Mouse (Mus musculus): ENCODE results near the gene Baz2b. TPM values are rescaled to one million over a fixed set of nuclear protein-coding genes. Genes with fewer than 3 reads are reported as not detected.
"Not testable (repeated sequence)": the region's sequence is repeated elsewhere in the genome, so short reads cannot be mapped to it uniquely, and the experiment has no call there.

Baz2b gene
- polyA plus RNA-seq, 1 experiment from 2014 or later = 64.6 TPM

GRCm38 (mm10) chr2:60148651-60149050, 61.0 kb downstream of the Baz2b start:
- Histone ChIP-seq H3K36me3 (no peaks in the 10 kb centered on the region), H3K4me3 (no peak overlapping the region), H3K27me3 (no peaks in the 10 kb centered on the region), H3K9me3 (no peaks in the 10 kb centered on the region), H3K9ac (no peak overlapping the region), H3K27ac (no peak overlapping the region), H3K4me1 (peaks cover 22% of the 10 kb centered on the region), H3K4me2 (replicated peaks) (no peak overlapping the region)
- WGBS = 79% methylated on average over 5 of the region's 5 CpGs
- ATAC-seq (ENCODE audit: low FRiP score, low read depth) = no peak

GRCm38 (mm10) chr2:60147428-60147827, 62.2 kb downstream of the Baz2b start:
- ATAC-seq (ENCODE audit: low FRiP score, low read depth) = no peak
- Histone ChIP-seq H3K4me1 (peaks cover 22% of the 10 kb centered on the region), H3K4me2 (replicated peaks) (no peak overlapping the region), H3K9me3 (no peaks in the 10 kb centered on the region), H3K27me3 (no peaks in the 10 kb centered on the region), H3K36me3 (no peaks in the 10 kb centered on the region), H3K4me3 (no peak overlapping the region), H3K27ac (no peak overlapping the region), H3K9ac (no peak overlapping the region)
- 32% methylated on average over 3 of the region's 3 CpGs for WGBS

- H3K9ac ChIP-seq = no peak overlapping the region
- H3K27ac ChIP-seq = no peak overlapping the region
- H3K27me3 ChIP-seq = no peaks in the 10 kb centered on the region
- ATAC-seq (ENCODE audit: low FRiP score, low read depth) = no peak
- H3K4me1 ChIP-seq = peaks cover 22% of the 10 kb centered on the region
- no peak overlapping the region for H3K4me3 ChIP-seq
- 66% methylated on average over 6 of the region's 6 CpGs for WGBS
- H3K36me3 ChIP-seq = no peaks in the 10 kb centered on the region
- H3K9me3 ChIP-seq = no peaks in the 10 kb centered on the region
- H3K4me2 ChIP-seq (replicated peaks) = no peak overlapping the region
These were observed 63.9 kb downstream of the Baz2b start for GRCm38 (mm10) chr2:60145742-60146141.

DNA sequence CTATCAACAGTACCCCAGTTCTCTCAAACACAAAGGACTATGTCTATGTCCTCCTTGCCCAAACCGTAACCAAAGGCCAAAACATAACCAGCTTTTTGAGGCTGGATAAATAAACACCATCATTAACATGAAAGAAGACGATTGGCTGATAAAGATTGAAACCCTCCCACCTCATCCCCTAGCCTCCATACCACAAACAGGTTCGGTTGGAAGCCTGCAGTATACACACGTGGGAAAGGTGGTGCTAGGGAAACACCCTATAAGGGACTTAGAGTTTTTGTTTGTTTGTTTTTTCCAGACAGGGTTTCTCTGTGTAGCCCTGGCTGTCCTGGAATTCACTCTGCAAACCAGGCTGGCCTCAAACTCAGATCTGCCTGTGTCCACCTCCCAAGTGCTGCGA, 66.3 kb downstream of the Baz2b start:
- ATAC-seq (ENCODE audit: low FRiP score, low read depth) = no peak
- Histone ChIP-seq H3K27ac (no peak overlapping the region), H3K4me2 (replicated peaks) (no peak overlapping the region), H3K36me3 (no peaks in the 10 kb centered on the region), H3K9me3 (no peaks in the 10 kb centered on the region), H3K27me3 (no peaks in the 10 kb centered on the region), H3K4me3 (no peak overlapping the region), H3K9ac (no peak overlapping the region), H3K4me1 (peaks cover 22% of the 10 kb centered on the region)
- 51% methylated on average over 5 of the region's 5 CpGs for WGBS

DNA sequence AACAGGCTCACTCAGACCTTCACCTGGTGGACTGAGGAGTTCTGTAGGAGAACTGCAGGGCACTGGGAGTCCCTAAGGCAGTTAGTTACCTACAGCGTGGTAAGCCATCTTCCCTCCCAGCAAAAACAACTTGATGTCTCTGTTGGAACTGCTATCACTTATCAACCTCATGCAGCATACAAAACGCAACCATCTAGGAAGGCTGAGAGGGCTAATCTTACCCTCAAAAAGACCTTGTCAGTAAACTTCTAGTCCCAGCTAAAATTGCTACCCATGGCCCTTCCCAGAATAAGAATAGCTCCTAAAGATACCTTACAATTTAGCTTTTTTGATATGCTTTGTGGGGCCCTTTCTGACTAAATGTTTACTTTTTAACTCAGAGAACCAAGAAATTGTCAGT, 67.4 kb downstream of the Baz2b start:
- H3K4me1 ChIP-seq = peaks cover 15% of the 10 kb centered on the region
- H3K27me3 ChIP-seq = no peaks in the 10 kb centered on the region

DNA sequence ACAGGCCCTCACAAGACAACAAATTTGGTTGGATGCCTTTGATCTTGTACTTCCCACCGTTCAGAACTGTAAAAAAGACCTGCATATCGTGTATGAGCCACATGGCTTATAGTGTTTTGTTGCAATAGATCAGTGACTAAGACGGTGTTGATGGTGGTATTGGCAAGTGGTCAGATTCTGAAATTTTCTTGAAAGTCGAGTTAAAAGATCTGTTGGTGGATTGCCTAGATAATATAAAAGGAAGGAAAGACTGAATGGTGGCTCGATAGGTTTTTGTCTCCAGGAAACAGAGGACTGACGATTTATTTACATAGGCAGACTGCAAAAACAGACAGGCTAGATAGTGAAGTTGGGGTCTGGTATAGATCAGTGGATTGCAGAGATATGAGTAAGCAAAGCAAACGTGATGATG, 70.9 kb downstream of the Baz2b start:
- WGBS = 61% methylated on average over 7 of the region's 7 CpGs

More for the DNA sequence above, 67.4 kb downstream of the Baz2b start:
- no peak overlapping the region for H3K4me3 ChIP-seq
- no peak overlapping the region for H3K27ac ChIP-seq
- no peak overlapping the region for H3K9ac ChIP-seq
- no peaks in the 10 kb centered on the region for H3K9me3 ChIP-seq
- H3K4me2 ChIP-seq (replicated peaks) = no peak overlapping the region
- ATAC-seq (ENCODE audit: low FRiP score, low read depth) = no peak
- H3K36me3 ChIP-seq = no peaks in the 10 kb centered on the region
- WGBS = 90% methylated on average over 2 of the region's 2 CpGs

GRCm38 (mm10) chr2:60135796-60136195, 73.8 kb downstream of the Baz2b start:
- no peaks in the 10 kb centered on the region for H3K9me3 ChIP-seq
- H3K4me1 ChIP-seq = peaks cover 20% of the 10 kb centered on the region
- no peak overlapping the region for H3K27ac ChIP-seq
- no peak overlapping the region for H3K9ac ChIP-seq
- no peaks in the 10 kb centered on the region for H3K27me3 ChIP-seq
- H3K36me3 ChIP-seq = no peaks in the 10 kb centered on the region
- ATAC-seq (ENCODE audit: low FRiP score, low read depth) = no peak
- no peak overlapping the region for H3K4me2 ChIP-seq (replicated peaks)
- no peak overlapping the region for H3K4me3 ChIP-seq
- 64% methylated on average over 2 of the region's 2 CpGs for WGBS

More for the DNA sequence above, 70.9 kb downstream of the Baz2b start:
- Histone ChIP-seq H3K36me3 (no peaks in the 10 kb centered on the region), H3K9me3 (no peaks in the 10 kb centered on the region), H3K4me1 (no peaks in the 10 kb centered on the region), H3K27me3 (no peaks in the 10 kb centered on the region), H3K9ac (no peak overlapping the region), H3K4me2 (replicated peaks) (no peak overlapping the region), H3K27ac (no peak overlapping the region), H3K4me3 (no peak overlapping the region)
- no peak for ATAC-seq (ENCODE audit: low FRiP score, low read depth)

DNA sequence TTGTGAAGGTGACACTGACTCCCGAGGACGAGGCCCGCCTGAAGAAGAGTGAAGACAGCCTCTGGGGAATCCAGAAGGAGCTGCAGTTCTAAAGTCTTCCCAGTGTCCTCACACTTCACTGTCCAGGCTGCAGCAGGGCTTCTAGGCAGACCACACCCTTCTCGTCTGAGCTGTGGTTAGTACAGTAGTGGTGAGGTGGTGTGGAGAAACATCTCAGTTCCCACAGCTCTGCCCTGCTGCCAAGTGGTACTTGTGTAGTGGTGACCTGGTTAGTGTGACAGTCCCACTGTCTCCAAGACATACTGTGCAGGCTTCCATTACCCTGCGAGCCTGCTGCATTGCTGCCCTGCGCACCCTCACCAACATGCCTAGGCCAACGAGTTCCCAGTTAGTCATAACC, 74.7 kb downstream of the Baz2b start:
- not testable (repeated sequence) for H3K27me3 ChIP-seq; H3K36me3 ChIP-seq; H3K9me3 ChIP-seq; H3K4me2 ChIP-seq (replicated peaks); H3K4me3 ChIP-seq; ATAC-seq (ENCODE audit: low FRiP score, low read depth); H3K9ac ChIP-seq; H3K27ac ChIP-seq
- 93% methylated on average over 7 of the region's 7 CpGs for WGBS
- peaks cover 20% of the 10 kb centered on the region for H3K4me1 ChIP-seq

- ATAC-seq (ENCODE audit: low FRiP score, low read depth) = no peak
- Histone ChIP-seq H3K27me3 (no peaks in the 10 kb centered on the region), H3K4me2 (replicated peaks) (no peak overlapping the region), H3K9me3 (no peaks in the 10 kb centered on the region), H3K27ac (no peak overlapping the region; the same call in 1 of the 2 replicates), H3K4me1 (peaks cover 20% of the 10 kb centered on the region), H3K36me3 (no peaks in the 10 kb centered on the region), H3K4me3 (no peak overlapping the region), H3K9ac (no peak overlapping the region)
- WGBS = 49% methylated on average over 2 of the region's 2 CpGs
These were observed 76.6 kb downstream of the Baz2b start for GRCm38 (mm10) chr2:60133072-60133471.

GRCm38 (mm10) chr2:60132269-60133042, 77.2 kb downstream of the Baz2b start:
- H3K27me3 ChIP-seq = no peaks in the 10 kb centered on the region
- ATAC-seq (ENCODE audit: low FRiP score, low read depth) = peak; percentile 77
- no peaks in the 10 kb centered on the region for H3K9me3 ChIP-seq
- no peaks in the 10 kb centered on the region for H3K36me3 ChIP-seq
- H3K27ac ChIP-seq = no peak overlapping the region; the same call in 1 of the 2 replicates
- peak overlapping the region; percentile 30 for H3K4me2 ChIP-seq (replicated peaks)
- H3K4me1 ChIP-seq = peaks cover 20% of the 10 kb centered on the region
- 25% methylated on average over 10 of the region's 10 CpGs for WGBS
- H3K9ac ChIP-seq = no peak overlapping the region
- H3K4me3 ChIP-seq = no peak overlapping the region

GRCm38 (mm10) chr2:60128631-60129030, 81.0 kb downstream of the Baz2b start:
- no peak for ATAC-seq (ENCODE audit: low FRiP score, low read depth)
- 92% methylated on average over 7 of the region's 7 CpGs for WGBS

DNA sequence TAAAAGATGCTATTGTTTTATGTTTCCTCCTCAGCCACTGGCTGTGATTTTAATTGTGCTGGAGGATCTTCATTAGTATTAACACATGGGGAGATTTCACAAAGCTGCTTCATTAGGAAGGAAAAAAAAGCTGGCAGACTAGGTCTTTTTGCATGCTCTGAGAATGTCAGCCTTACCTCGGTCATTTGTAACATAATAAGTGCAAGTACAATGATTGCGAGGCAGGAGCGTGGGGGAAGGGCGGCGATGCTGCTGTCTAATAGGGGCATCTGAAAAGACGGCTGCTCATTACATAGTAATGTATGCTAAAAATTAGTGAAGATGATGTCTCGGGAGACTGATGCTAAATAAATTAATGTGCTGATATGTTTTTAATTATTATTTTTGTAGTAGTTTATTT, 82.8 kb downstream of the Baz2b start:
- Histone ChIP-seq H3K36me3 (no peaks in the 10 kb centered on the region), H3K4me1 (peaks cover 19% of the 10 kb centered on the region), H3K27ac (no peak overlapping the region), H3K4me2 (replicated peaks) (peak overlapping the region; percentile 54), H3K9ac (no peak overlapping the region), H3K9me3 (no peaks in the 10 kb centered on the region), H3K4me3 (peak overlapping the region; percentile 12; the same call in 1 of the 2 replicates), H3K27me3 (no peaks in the 10 kb centered on the region)
- WGBS = 19% methylated on average over 7 of the region's 7 CpGs
- ATAC-seq (ENCODE audit: low FRiP score, low read depth) = no peak

More at GRCm38 (mm10) chr2:60128631-60129030, 81.0 kb downstream of the Baz2b start:
- H3K27ac ChIP-seq = no peak overlapping the region
- H3K9ac ChIP-seq = no peak overlapping the region
- H3K36me3 ChIP-seq = no peaks in the 10 kb centered on the region
- H3K4me3 ChIP-seq = no peak overlapping the region
- no peaks in the 10 kb centered on the region for H3K27me3 ChIP-seq
- no peak overlapping the region for H3K4me2 ChIP-seq (replicated peaks)
- no peaks in the 10 kb centered on the region for H3K9me3 ChIP-seq
- H3K4me1 ChIP-seq = peaks cover 26% of the 10 kb centered on the region

GRCm38 (mm10) chr2:60126292-60126691, 83.3 kb downstream of the Baz2b start:
- Histone ChIP-seq H3K4me1 (peaks cover 21% of the 10 kb centered on the region), H3K9me3 (no peaks in the 10 kb centered on the region), H3K9ac (no peak overlapping the region), H3K27me3 (no peaks in the 10 kb centered on the region), H3K4me2 (replicated peaks) (peak overlapping the region; percentile 69), H3K36me3 (no peaks in the 10 kb centered on the region), H3K27ac (no peak overlapping the region), H3K4me3 (peak overlapping the region; percentile 87)
- 3% methylated on average over 8 of the region's 8 CpGs for WGBS
- no peak for ATAC-seq (ENCODE audit: low FRiP score, low read depth)
